ENCODE assay signal across 8 mouse cellular contexts in genomic region chr11:97985727-97986677, GRCm38 (mm10). TPM values are rescaled to one million over a fixed set of nuclear protein-coding genes. Genes with fewer than 3 reads are reported as not detected.
A peak's percentile ranks its signal among the peaks of the same experiment; 100 is the strongest.
DNase-seq lines count a peak whose midpoint lies in the region; ATAC-seq and TF ChIP-seq lines count a peak whose summit lies in the region.

Gene Plxdc1, minus strand, starts transcription at chr11:97986444.

- 3% methylated on average over 61 of the region's 74 CpGs for WGBS in forebrain, postnatal 0 days
- WGBS in midbrain, embryonic 10.5 days = 3% methylated on average over 74 of the region's 74 CpGs
- WGBS in thymus, adult 2 months = 4% methylated on average over 72 of the region's 74 CpGs

- H3K9me3 ChIP-seq in forebrain, postnatal 0 days (ENCODE audit: low read length) = no peaks in the 10 kb centered on the region
- H3K9me3 ChIP-seq in midbrain, embryonic 10.5 days (replicated peaks) = no peaks in the 10 kb centered on the region

- H3K27me3 ChIP-seq in forebrain, postnatal 0 days (ENCODE audit: insufficient read depth, low read length) = peaks cover 10% of the 10 kb centered on the region
- H3K27me3 ChIP-seq in midbrain, embryonic 10.5 days (ENCODE audit: low read depth, poor library complexity, severe bottlenecking) = peaks cover 55% of the 10 kb centered on the region
- H3K27me3 ChIP-seq in thymus, adult 2 months (ENCODE audit: control insufficient read depth, insufficient read depth, low read length) = no peaks in the 10 kb centered on the region

- intact Hi-C loops in left cerebral cortex, adult 2 months (cut with DNase I) = loop anchor here (2.0 kb wide), 1 partner anchor 49 kb away; no protein-coding TSS in a partner anchor
- intact Hi-C loops in left cerebral cortex, postnatal 4 days (cut with DNase I) = loop anchor here (5.0 kb wide), 3 partner anchors 84 to 204 kb away; partner anchors contain the start of genes Lasp1 and Rpl23

- DNase-seq in left cerebral cortex, adult 2 months (ENCODE audit: extremely low spot score in 1 of 2, low spot score in 2 of 2) = peak in 1 of 2 experiments; percentile 64
- no peak for DNase-seq in left cerebral cortex, postnatal 4 days
- peak; percentile 76 for DNase-seq in adrenal gland, postnatal 14 days
- DNase-seq in forebrain, postnatal 0 days = no peak
- peak; percentile 62 for DNase-seq in kidney, postnatal 10 days
- peak; percentile 46 for DNase-seq in midbrain, embryonic 10.5 days (ENCODE audit: low spot score)
- DNase-seq in thymus, adult 2 months = peak; percentile 74
- no peak for DNase-seq in layer of hippocampus, postnatal 25 days (ENCODE audit: extremely low spot score in 1 of 2, low spot score in 1 of 2)

- H3K4me3 ChIP-seq in left cerebral cortex, adult 2 months = peak within 1 kb of the TSS; percentile 87
- peak within 1 kb of the TSS; percentile 61 for H3K4me3 ChIP-seq in forebrain, postnatal 0 days (ENCODE audit: low read depth, low read length)
- H3K4me3 ChIP-seq in midbrain, embryonic 10.5 days = peak within 1 kb of the TSS; percentile 94
- H3K4me3 ChIP-seq in thymus, adult 2 months (ENCODE audit: control insufficient read depth, insufficient read depth, low read length) = peak within 1 kb of the TSS; percentile 87

- peak within 1 kb of the TSS; percentile 58 for H3K9ac ChIP-seq in forebrain, postnatal 0 days

- no peak for TF ChIP-seq POLR2A in thymus, adult 2 months (IDR thresholded peaks at IDR 0.05; ENCODE audit: control insufficient read depth, extremely low read depth, insufficient read depth, low read length, poor library complexity)

- no peak for ATAC-seq in forebrain, postnatal 0 days

- no peak for TF ChIP-seq CTCF in left cerebral cortex, adult 2 months (IDR thresholded peaks at IDR 0.05)
- no peak for TF ChIP-seq CTCF in forebrain, postnatal 0 days (IDR thresholded peaks at IDR 0.05; ENCODE audit: low read depth)
- no peak; the same call in 1 of the 2 replicates for TF ChIP-seq CTCF in thymus, adult 2 months (IDR thresholded peaks at IDR 0.05; ENCODE audit: borderline replicate concordance, control insufficient read depth, extremely low read depth, insufficient read depth, low read length, poor library complexity)

- H3K4me2 ChIP-seq in forebrain, postnatal 0 days (ENCODE audit: low read depth) = peak within 1 kb of the TSS; percentile 77

- peaks cover 9% of the 10 kb centered on the region for H3K4me1 ChIP-seq in forebrain, postnatal 0 days (ENCODE audit: insufficient read depth)
- peaks cover 33% of the 10 kb centered on the region for H3K4me1 ChIP-seq in midbrain, embryonic 10.5 days
- H3K4me1 ChIP-seq in thymus, adult 2 months (replicated peaks; ENCODE audit: control insufficient read depth, insufficient read depth, low read length) = peaks cover 61% of the 10 kb centered on the region

- H3K27ac ChIP-seq in left cerebral cortex, adult 2 months = peak within 1 kb of the TSS; percentile 86
- H3K27ac ChIP-seq in forebrain, postnatal 0 days (ENCODE audit: low read depth, low read length) = no peak within 1 kb of the TSS
- peak within 1 kb of the TSS; percentile 66 for H3K27ac ChIP-seq in midbrain, embryonic 10.5 days (replicated peaks)
- peak within 1 kb of the TSS; percentile 79 for H3K27ac ChIP-seq in thymus, adult 2 months (ENCODE audit: control insufficient read depth, insufficient read depth, low read length)

- no peaks in the 10 kb centered on the region for H3K36me3 ChIP-seq in forebrain, postnatal 0 days (ENCODE audit: insufficient read depth)
- no peaks in the 10 kb centered on the region for H3K36me3 ChIP-seq in midbrain, embryonic 10.5 days
- H3K36me3 ChIP-seq in thymus, adult 2 months (ENCODE audit: control insufficient read depth, insufficient read depth, low read length) = no peaks in the 10 kb centered on the region

RNA-seq across cellular contexts. Expression of gene Plxdc1, which starts in this region (rescaled TPM):
- total RNA-seq in left cerebral cortex, adult 2 months (2021) = 10 to 100 TPM; 35.2 to 37.1 TPM
- 1 to 10 TPM; 2.1 to 2.4 TPM for total RNA-seq in left cerebral cortex, postnatal 4 days (2021)
- total RNA-seq in adrenal gland, postnatal 14 days (2021) = 4.3 and 4.8 TPM in 2 replicates
- 0.54 and 1.5 TPM in 2 replicates for total RNA-seq in forebrain, postnatal 0 days (2014; rRNA removed)
- 1.6 and 3.5 TPM in 2 replicates for polyA plus RNA-seq in forebrain, postnatal 0 days (2015; fragmentation: Nextera tagmentation; extraction: Ambion mirVana)
- polyA plus RNA-seq in midbrain, embryonic 10.5 days (2016; fragmentation: Nextera tagmentation; extraction: Ambion mirVana) = 0.06 and 0.16 TPM in 2 replicates
- 77.5 and 94.1 TPM in 2 replicates for polyA plus RNA-seq in thymus, adult 2 months (2012; rRNA removed)
- 1 to 10 TPM; 8.2 to 9.1 TPM for total RNA-seq in layer of hippocampus, postnatal 25 days (2021)

Comparison
In these comparisons a context has a peak if more than half of its experiments do, and no peak if none do; other contexts are left out.
1. RNA of gene Plxdc1 (polyA plus RNA-seq): 77.5 to 94.1 TPM in thymus, adult 2 months; 1.6 to 3.5 TPM in forebrain, postnatal 0 days and 0.06 to 0.16 TPM in midbrain, embryonic 10.5 days; every median in the first group is over 10 times any median in the second.
2. Peak in DNase-seq, H3K4me3 ChIP-seq and H3K27ac ChIP-seq in midbrain, embryonic 10.5 days; RNA of the gene not detected or under 1 TPM.
3. DNase-seq: peak in adrenal gland, postnatal 14 days (single experiment), kidney, postnatal 10 days (single experiment) and thymus, adult 2 months (single experiment); none in left cerebral cortex, postnatal 4 days (single experiment), forebrain, postnatal 0 days (single experiment) and layer of hippocampus, postnatal 25 days (0 of 2).
4. Peak in every context shown above with its lines, with median percentiles within 50 percentile points of each other: H3K4me3 ChIP-seq.